Mouse (Mus musculus) testis, adult 2 months (tissue): ENCODE results near the gene Cfdp1. TPM values are rescaled to one million over a fixed set of nuclear protein-coding genes. Genes with fewer than 3 reads are reported as not detected.

Experiments used
- H3K27ac ChIP-seq: fragments of 200-500 bp; 2 replicates; pipeline ENCODE4 v1.5.1; 2012; ENCODE audit warnings: low read depth, low read length; ENCODE audit not compliant: control insufficient read depth, insufficient read depth
- H3K27me3 ChIP-seq: fragments of 200-500 bp; 2 replicates; pipeline ENCODE4 v1.6.1; 2012; ENCODE audit warnings: mild to moderate bottlenecking, low read length, moderate library complexity; ENCODE audit not compliant: control insufficient read depth, insufficient read depth
- H3K36me3 ChIP-seq: fragments of 200-500 bp; 2 replicates; pipeline ENCODE4 v1.6.1; 2012; ENCODE audit warnings: mild to moderate bottlenecking, low read length; ENCODE audit not compliant: control insufficient read depth, insufficient read depth
- H3K4me1 ChIP-seq: fragments of 200-500 bp; 2 replicates; pipeline ENCODE4 v1.6.1; 2012; ENCODE audit warnings: low read length; ENCODE audit not compliant: control insufficient read depth, insufficient read depth
- H3K4me3 ChIP-seq: fragments of 200-500 bp; 2 replicates; pipeline ENCODE4 v1.5.1; 2012; ENCODE audit warnings: low read depth, mild to moderate bottlenecking, low read length, moderate library complexity, mixed read lengths; ENCODE audit not compliant: control insufficient read depth
- CTCF ChIP-seq: fragments of 200-500 bp; IDR thresholded peaks from 2 replicates; pipeline ENCODE4 v1.5.1; 2012; ENCODE audit warnings: low read depth, mild to moderate bottlenecking, inconsistent platforms, low read length, moderate library complexity; ENCODE audit not compliant: control insufficient read depth, insufficient read depth, insufficient replicate concordance
- POLR2A ChIP-seq: fragments of 200-500 bp; IDR thresholded peaks from 2 replicates; pipeline ENCODE4 v1.6.1; 2012; ENCODE audit warnings: low read depth, mild to moderate bottlenecking, inconsistent platforms, low read length, moderate library complexity; ENCODE audit not compliant: control insufficient read depth
- polyA plus RNA-seq: library from polyadenylated mRNA; depleted of rRNA; stranded (reverse); fragments of >200 nt; gene quantifications from 2 replicates; pipeline ENCODE4 v1.2.3, GENCODE M21; 2012; rRNA removed

The Cfdp1 gene
- polyA plus RNA-seq: 9.7 and 12.5 TPM in 2 replicates

DNA sequence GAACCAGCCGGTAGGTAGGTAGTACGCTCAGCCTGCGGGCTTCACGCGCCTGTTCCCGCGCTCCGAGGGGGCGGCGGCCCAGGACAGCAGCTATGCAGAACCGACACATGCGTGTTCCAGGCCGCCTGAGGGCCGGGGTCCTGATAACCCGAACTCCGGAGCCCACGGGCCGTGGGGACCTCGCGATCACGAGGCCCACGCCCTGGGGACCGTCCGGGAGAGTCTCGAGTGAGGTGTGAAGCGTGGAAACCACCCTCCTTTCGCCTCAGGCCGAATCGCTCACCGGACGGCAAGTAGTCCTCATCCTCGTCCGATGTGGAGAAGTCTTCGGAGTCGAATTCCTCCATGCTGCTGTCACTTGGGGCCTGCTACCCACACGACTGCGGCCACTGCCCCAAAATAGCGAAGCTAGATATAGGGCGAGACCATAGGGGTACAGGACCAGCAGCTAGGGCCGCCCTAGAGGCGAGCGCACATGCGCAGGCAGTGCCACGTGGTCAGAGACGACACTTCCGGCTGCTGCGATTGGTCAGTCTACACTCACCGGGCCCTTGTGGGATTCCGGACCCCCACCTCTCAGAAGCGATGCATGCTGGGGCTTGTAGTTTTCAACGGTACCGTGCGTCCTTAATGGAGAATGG lies at the start of gene Cfdp1:
Cfdp1 (minus strand) TSS at position 431 of the 641 bp plus-strand sequence.
- no peaks in the 10 kb centered on the region for H3K27me3 ChIP-seq
- H3K36me3 ChIP-seq: no peaks in the 10 kb centered on the region
- peak within 1 kb of the TSS; percentile 90 for H3K4me3 ChIP-seq
- TF ChIP-seq CTCF (no peak), POLR2A (peak; percentile 98)
- peak within 1 kb of the TSS; percentile 72 for H3K27ac ChIP-seq
- H3K4me1 ChIP-seq: peaks cover 3% of the 10 kb centered on the region; the same call in 1 of the 2 replicates

DNA sequence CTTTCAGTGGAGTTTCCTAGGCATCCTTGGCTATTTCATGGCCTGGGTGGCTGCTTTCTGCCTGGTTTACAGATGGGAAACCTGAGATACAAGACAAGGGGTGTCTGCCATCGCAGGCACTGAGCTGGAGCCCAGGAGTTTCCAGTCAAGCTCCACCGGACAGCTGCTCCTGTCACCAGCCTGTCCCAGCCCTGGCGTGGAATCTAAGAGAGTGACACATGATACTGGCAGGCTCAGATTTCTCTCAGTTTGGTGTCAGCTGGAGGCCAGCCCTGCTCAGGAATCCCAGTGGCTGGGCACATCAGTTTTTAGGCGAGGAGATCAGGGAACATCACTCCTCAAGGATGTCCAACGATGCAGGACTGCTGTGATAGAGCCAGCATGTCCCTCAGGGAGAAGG lies 48.0 kb upstream of the Cfdp1 start:
- H3K4me1 ChIP-seq: no peaks in the 10 kb centered on the region; the same call in 1 of the 2 replicates
- no peak overlapping the region for H3K4me3 ChIP-seq
- TF ChIP-seq POLR2A: no peak
- no peak for TF ChIP-seq CTCF
- H3K27me3 ChIP-seq: no peaks in the 10 kb centered on the region
- H3K36me3 ChIP-seq: no peaks in the 10 kb centered on the region
- no peak overlapping the region for H3K27ac ChIP-seq

DNA sequence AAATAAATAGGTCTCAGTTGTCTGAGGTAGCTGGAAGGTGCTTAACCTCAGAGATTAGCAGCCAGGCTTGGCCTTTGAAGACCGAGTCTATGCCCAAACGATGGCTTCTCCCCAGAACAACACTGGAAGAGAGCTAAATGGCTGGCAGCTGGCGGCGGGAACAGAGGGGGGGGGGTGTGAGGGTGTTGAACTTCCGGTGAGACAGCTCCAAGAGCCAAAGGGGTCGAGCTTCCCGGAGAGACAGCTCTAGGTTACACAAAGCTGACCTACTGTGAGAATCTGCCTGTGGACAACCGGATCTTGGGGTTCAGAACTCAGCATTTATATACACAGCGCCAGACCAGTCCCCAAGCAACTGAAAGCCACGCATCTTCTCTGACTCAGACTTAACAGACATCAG lies 44.5 kb upstream of the Cfdp1 start:
- Histone ChIP-seq H3K27me3 (no peaks in the 10 kb centered on the region), H3K27ac (no peak overlapping the region), H3K4me1 (no peaks in the 10 kb centered on the region; the same call in 1 of the 2 replicates)

DNA sequence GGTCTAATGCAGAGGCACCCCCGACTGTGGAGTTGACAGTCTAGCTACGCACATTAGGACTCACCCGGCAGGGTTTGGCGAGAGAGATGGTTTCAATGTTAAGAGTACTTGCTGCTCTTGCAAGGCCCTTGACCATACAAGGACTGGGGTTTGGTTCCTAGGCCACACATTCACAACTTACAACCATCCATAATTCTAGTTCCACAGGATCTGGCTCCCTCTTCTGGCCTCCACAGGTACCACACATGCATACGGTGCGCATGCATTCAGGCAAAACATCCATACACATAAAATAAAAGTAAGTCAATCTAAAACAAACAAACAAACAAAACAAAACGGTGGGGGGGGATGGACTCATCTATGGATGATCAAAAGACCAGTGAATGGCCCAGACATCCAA lies 40.9 kb upstream of the Cfdp1 start:
- TF ChIP-seq CTCF (peak; percentile 25; the same call in 1 of the 2 replicates), POLR2A (no peak)
- H3K4me1 ChIP-seq: peaks cover 4% of the 10 kb centered on the region
- no peaks in the 10 kb centered on the region for H3K36me3 ChIP-seq
- no peak overlapping the region for H3K27ac ChIP-seq
- no peak overlapping the region for H3K4me3 ChIP-seq
- no peaks in the 10 kb centered on the region for H3K27me3 ChIP-seq

More for the DNA sequence above, 44.5 kb upstream of the Cfdp1 start:
- H3K36me3 ChIP-seq: no peaks in the 10 kb centered on the region
- H3K4me3 ChIP-seq: no peak overlapping the region
- TF ChIP-seq CTCF (no peak), POLR2A (no peak)

- Histone ChIP-seq H3K36me3 (no peaks in the 10 kb centered on the region), H3K4me3 (no peak overlapping the region), H3K4me1 (peaks cover 5% of the 10 kb centered on the region), H3K27ac (no peak overlapping the region), H3K27me3 (no peaks in the 10 kb centered on the region)
- TF ChIP-seq POLR2A: no peak
- TF ChIP-seq CTCF: no peak
Observed at GRCm38 (mm10) chr8:111892615-111893014, 38.5 kb upstream of the Cfdp1 start.

GRCm38 (mm10) chr8:111891983-111892382 lies 37.9 kb upstream of the Cfdp1 start:
- Histone ChIP-seq H3K27ac (no peak overlapping the region), H3K4me1 (peaks cover 5% of the 10 kb centered on the region), H3K27me3 (no peaks in the 10 kb centered on the region), H3K4me3 (no peak overlapping the region), H3K36me3 (no peaks in the 10 kb centered on the region)
- TF ChIP-seq POLR2A (no peak), CTCF (no peak)

GRCm38 (mm10) chr8:111890911-111891303 lies 36.8 kb upstream of the Cfdp1 start:
- TF ChIP-seq CTCF (no peak), POLR2A (no peak)
- Histone ChIP-seq H3K27ac (no peak overlapping the region), H3K27me3 (no peaks in the 10 kb centered on the region), H3K4me3 (peak overlapping the region; percentile 53), H3K4me1 (peaks cover 5% of the 10 kb centered on the region), H3K36me3 (no peaks in the 10 kb centered on the region)
